Mouse (Mus musculus): ENCODE results near the gene Trhr2. TPM values are rescaled to one million over a fixed set of nuclear protein-coding genes. Genes with fewer than 3 reads are reported as not detected.
"Not testable (repeated sequence)": the region's sequence is repeated elsewhere in the genome, so short reads cannot be mapped to it uniquely, and the experiment has no call there.

Trhr2 gene
- polyA plus RNA-seq, 1 experiment from 2014 or later, result not detected

- Histone ChIP-seq H3K27ac (0 out of 2 replicates have a peak overlapping the region, but pooled peaks have one; percentile 23), H3K9ac (no peak overlapping the region), H3K36me3 (replicated peaks; ENCODE audit: control insufficient read depth, insufficient read depth) (no peaks in the 10 kb centered on the region), H3K4me2 (replicated peaks) (no peak overlapping the region), H3K9me3 (ENCODE audit: control insufficient read depth, low read length) (no peaks in the 10 kb centered on the region), H3K4me3 (replicated peaks; ENCODE audit: low read length) (no peak overlapping the region), H3K4me1 (replicated peaks; ENCODE audit: control insufficient read depth, insufficient read depth, low read length) (peaks cover 19% of the 10 kb centered on the region), H3K27me3 (ENCODE audit: control insufficient read depth, insufficient read depth, low read length) (peaks cover 5% of the 10 kb centered on the region)
- ATAC-seq (ENCODE audit: low FRiP score), result no peak
- WGBS, result 74% methylated on average over 8 of the region's 8 CpGs
- no peak for DNase-seq (ENCODE audit: low spot score)
Observed at GRCm38 (mm10) chr8:122329072-122329471, 31.5 kb downstream of the Trhr2 start.

- Histone ChIP-seq H3K36me3 (replicated peaks; ENCODE audit: control insufficient read depth, insufficient read depth) (no peaks in the 10 kb centered on the region), H3K27me3 (ENCODE audit: control insufficient read depth, insufficient read depth, low read length) (no peaks in the 10 kb centered on the region), H3K9me3 (ENCODE audit: control insufficient read depth, low read length) (no peaks in the 10 kb centered on the region), H3K4me1 (replicated peaks; ENCODE audit: control insufficient read depth, insufficient read depth, low read length) (peaks cover 19% of the 10 kb centered on the region), H3K4me3 (replicated peaks; ENCODE audit: low read length) (no peak overlapping the region), H3K9ac (no peak overlapping the region), H3K27ac (no peak overlapping the region), H3K4me2 (replicated peaks) (peak overlapping the region; percentile 19; the same call in 1 of the 2 replicates)
- DNase-seq (ENCODE audit: low spot score) (no peak), ATAC-seq (ENCODE audit: low FRiP score) (no peak)
- WGBS, result 24% methylated on average over 14 of the region's 14 CpGs
Observed at GRCm38 (mm10) chr8:122326114-122326542, 34.4 kb downstream of the Trhr2 start.

- Histone ChIP-seq H3K4me3 (replicated peaks; ENCODE audit: low read length) (no peak overlapping the region), H3K9ac (no peak overlapping the region), H3K27me3 (ENCODE audit: control insufficient read depth, insufficient read depth, low read length) (no peaks in the 10 kb centered on the region), H3K36me3 (replicated peaks; ENCODE audit: control insufficient read depth, insufficient read depth) (no peaks in the 10 kb centered on the region), H3K27ac (no peak overlapping the region), H3K9me3 (ENCODE audit: control insufficient read depth, low read length) (no peaks in the 10 kb centered on the region), H3K4me2 (replicated peaks) (no peak overlapping the region), H3K4me1 (replicated peaks; ENCODE audit: control insufficient read depth, insufficient read depth, low read length) (peaks cover 26% of the 10 kb centered on the region)
- ATAC-seq (ENCODE audit: low FRiP score), result no peak
- no peak for DNase-seq (ENCODE audit: low spot score)
- 64% methylated on average over 2 of the region's 2 CpGs for WGBS
Observed at GRCm38 (mm10) chr8:122325196-122325595, 35.4 kb downstream of the Trhr2 start.

GRCm38 (mm10) chr8:122323951-122324402 lies 36.6 kb downstream of the Trhr2 start:
- not testable (repeated sequence) for H3K9ac ChIP-seq; H3K27me3 ChIP-seq (ENCODE audit: control insufficient read depth, insufficient read depth, low read length); ATAC-seq (ENCODE audit: low FRiP score); H3K9me3 ChIP-seq (ENCODE audit: control insufficient read depth, low read length); H3K36me3 ChIP-seq (replicated peaks; ENCODE audit: control insufficient read depth, insufficient read depth); H3K4me2 ChIP-seq (replicated peaks); DNase-seq (ENCODE audit: low spot score); H3K27ac ChIP-seq; H3K4me3 ChIP-seq (replicated peaks; ENCODE audit: low read length)
- WGBS, result 7% methylated on average over 13 of the region's 13 CpGs
- H3K4me1 ChIP-seq (replicated peaks; ENCODE audit: control insufficient read depth, insufficient read depth, low read length), result peaks cover 23% of the 10 kb centered on the region

GRCm38 (mm10) chr8:122322792-122323191 lies 37.8 kb downstream of the Trhr2 start:
- no peaks in the 10 kb centered on the region for H3K36me3 ChIP-seq (replicated peaks; ENCODE audit: control insufficient read depth, insufficient read depth)
- no peaks in the 10 kb centered on the region for H3K27me3 ChIP-seq (ENCODE audit: control insufficient read depth, insufficient read depth, low read length)
- H3K27ac ChIP-seq, result no peak overlapping the region
- ATAC-seq (ENCODE audit: low FRiP score) (no peak), DNase-seq (ENCODE audit: low spot score) (no peak)
- no peaks in the 10 kb centered on the region for H3K9me3 ChIP-seq (ENCODE audit: control insufficient read depth, low read length)
- no peak overlapping the region for H3K9ac ChIP-seq
- no peak overlapping the region for H3K4me2 ChIP-seq (replicated peaks)
- 81% methylated on average over 11 of the region's 11 CpGs for WGBS
- peaks cover 23% of the 10 kb centered on the region for H3K4me1 ChIP-seq (replicated peaks; ENCODE audit: control insufficient read depth, insufficient read depth, low read length)
- H3K4me3 ChIP-seq (replicated peaks; ENCODE audit: low read length), result no peak overlapping the region

- H3K27ac ChIP-seq, result no peak overlapping the region
- H3K27me3 ChIP-seq (ENCODE audit: control insufficient read depth, insufficient read depth, low read length), result no peaks in the 10 kb centered on the region
- no peak for DNase-seq (ENCODE audit: low spot score)
- WGBS, result 91% methylated on average over 7 of the region's 7 CpGs
- no peak overlapping the region for H3K4me2 ChIP-seq (replicated peaks)
- no peak overlapping the region for H3K4me3 ChIP-seq (replicated peaks; ENCODE audit: low read length)
- no peaks in the 10 kb centered on the region for H3K36me3 ChIP-seq (replicated peaks; ENCODE audit: control insufficient read depth, insufficient read depth)
- peaks cover 23% of the 10 kb centered on the region for H3K4me1 ChIP-seq (replicated peaks; ENCODE audit: control insufficient read depth, insufficient read depth, low read length)
- H3K9me3 ChIP-seq (ENCODE audit: control insufficient read depth, low read length), result no peaks in the 10 kb centered on the region
- H3K9ac ChIP-seq, result no peak overlapping the region
- no peak for ATAC-seq (ENCODE audit: low FRiP score)
Observed at GRCm38 (mm10) chr8:122322126-122322525, 38.4 kb downstream of the Trhr2 start.

GRCm38 (mm10) chr8:122321455-122321921 lies 39.1 kb downstream of the Trhr2 start:
- ATAC-seq (ENCODE audit: low FRiP score), result no peak
- H3K9ac ChIP-seq, result no peak overlapping the region
- H3K4me2 ChIP-seq (replicated peaks), result no peak overlapping the region
- H3K4me1 ChIP-seq (replicated peaks; ENCODE audit: control insufficient read depth, insufficient read depth, low read length), result peaks cover 23% of the 10 kb centered on the region
- 0 out of 2 replicates have a peak overlapping the region, but pooled peaks have one; percentile 41 for H3K27ac ChIP-seq
- no peaks in the 10 kb centered on the region for H3K36me3 ChIP-seq (replicated peaks; ENCODE audit: control insufficient read depth, insufficient read depth)
- 66% methylated on average over 9 of the region's 10 CpGs for WGBS
- no peak overlapping the region for H3K4me3 ChIP-seq (replicated peaks; ENCODE audit: low read length)
- H3K9me3 ChIP-seq (ENCODE audit: control insufficient read depth, low read length), result no peaks in the 10 kb centered on the region
- no peak for DNase-seq (ENCODE audit: low spot score)
- H3K27me3 ChIP-seq (ENCODE audit: control insufficient read depth, insufficient read depth, low read length), result no peaks in the 10 kb centered on the region

- DNase-seq (ENCODE audit: low spot score), result no peak
- H3K27ac ChIP-seq, result peak overlapping the region; percentile 41; the same call in 1 of the 2 replicates
Observed at GRCm38 (mm10) chr8:122320541-122320940, 40.0 kb downstream of the Trhr2 start.

GRCm38 (mm10) chr8:122319708-122320075 lies 40.9 kb downstream of the Trhr2 start:
- Histone ChIP-seq H3K4me1 (replicated peaks; ENCODE audit: control insufficient read depth, insufficient read depth, low read length) (peaks cover 17% of the 10 kb centered on the region), H3K4me2 (replicated peaks) (no peak overlapping the region), H3K9ac (no peak overlapping the region), H3K27me3 (ENCODE audit: control insufficient read depth, insufficient read depth, low read length) (no peaks in the 10 kb centered on the region), H3K9me3 (ENCODE audit: control insufficient read depth, low read length) (no peaks in the 10 kb centered on the region), H3K36me3 (replicated peaks; ENCODE audit: control insufficient read depth, insufficient read depth) (no peaks in the 10 kb centered on the region), H3K27ac (no peak overlapping the region), H3K4me3 (replicated peaks; ENCODE audit: low read length) (no peak overlapping the region)
- DNase-seq (ENCODE audit: low spot score) (no peak), ATAC-seq (ENCODE audit: low FRiP score) (no peak)
- 76% methylated on average over 7 of the region's 7 CpGs for WGBS

More at GRCm38 (mm10) chr8:122320541-122320940, 40.0 kb downstream of the Trhr2 start:
- H3K27me3 ChIP-seq (ENCODE audit: control insufficient read depth, insufficient read depth, low read length), result no peaks in the 10 kb centered on the region
- ATAC-seq (ENCODE audit: low FRiP score), result no peak
- no peak overlapping the region; the same call in 1 of the 2 replicates for H3K9ac ChIP-seq
- no peaks in the 10 kb centered on the region for H3K9me3 ChIP-seq (ENCODE audit: control insufficient read depth, low read length)
- no peak overlapping the region for H3K4me2 ChIP-seq (replicated peaks)
- peaks cover 20% of the 10 kb centered on the region for H3K4me1 ChIP-seq (replicated peaks; ENCODE audit: control insufficient read depth, insufficient read depth, low read length)
- no peaks in the 10 kb centered on the region for H3K36me3 ChIP-seq (replicated peaks; ENCODE audit: control insufficient read depth, insufficient read depth)
- 9% methylated on average over 3 of the region's 3 CpGs for WGBS
- H3K4me3 ChIP-seq (replicated peaks; ENCODE audit: low read length), result no peak overlapping the region

Measured in hindbrain, embryonic 14.5 days (tissue).